Mouse (Mus musculus) lung, postnatal 0 days (tissue): ENCODE data around the gene Zfp184. TPM values are rescaled to one million over a fixed set of nuclear protein-coding genes. Genes with fewer than 3 reads are reported as not detected.

Experiments used
- ATAC-seq: fragments of 200-750 bp; cut with Nextera tagmentation; 2 replicates; pipeline ENCODE4 v1.8.0; 2017; ENCODE audit warnings: moderate library complexity
- DNase-seq: peaks from one replicate; pipeline ENCODE4 v3.0.0-alpha.2; 2016; ENCODE audit warnings: low spot score
- H3K27ac ChIP-seq: fragments of 300-500 bp; sonication (generic); 2 replicates; pipeline ENCODE4 v1.5.1; 2014; ENCODE audit warnings: antibody characterized with exemption, mild to moderate bottlenecking, low read length, mixed read lengths
- H3K27me3 ChIP-seq: fragments of 300-500 bp; sonication (generic); replicated peaks from 2 replicates; pipeline ENCODE4 v1.6.1; 2014; ENCODE audit warnings: low read length, mixed read lengths; ENCODE audit not compliant: insufficient read depth
- H3K36me3 ChIP-seq: fragments of 300-500 bp; sonication (generic); 2 replicates; pipeline ENCODE4 v1.6.1; 2014; ENCODE audit warnings: low read length, mixed read lengths; ENCODE audit not compliant: insufficient read depth
- H3K4me1 ChIP-seq: fragments of 300-500 bp; sonication (generic); 2 replicates; pipeline ENCODE4 v1.6.1; 2014; ENCODE audit warnings: antibody characterized with exemption, low read depth, low read length, mixed read lengths; ENCODE audit not compliant: insufficient read depth
- H3K4me2 ChIP-seq: fragments of 300-500 bp; sonication (generic); replicated peaks from 2 replicates; pipeline ENCODE4 v1.6.1; 2014; ENCODE audit warnings: low read depth, mild to moderate bottlenecking, low read length, moderate library complexity, mixed read lengths
- H3K4me3 ChIP-seq: fragments of 300-500 bp; sonication (generic); 2 replicates; pipeline ENCODE4 v1.5.1; 2014; ENCODE audit warnings: low read depth, low read length
- H3K9ac ChIP-seq: fragments of 300-500 bp; sonication (generic); replicated peaks from 2 replicates; pipeline ENCODE4 v1.6.1; 2014; ENCODE audit warnings: low read depth, mild to moderate bottlenecking
- H3K9me3 ChIP-seq: fragments of 300-500 bp; sonication (generic); 2 replicates; pipeline ENCODE4 v1.6.1; 2016; ENCODE audit warnings: low read length, mixed read lengths
- CTCF ChIP-seq: IDR thresholded peaks from 2 replicates; pipeline ENCODE4 v1.5.1; 2016; ENCODE audit warnings: antibody characterized with exemption, mild to moderate bottlenecking
- EP300 ChIP-seq: IDR thresholded peaks from 2 replicates; pipeline ENCODE4 v1.6.1; 2016; ENCODE audit warnings: antibody characterized with exemption, mild to moderate bottlenecking, control low read depth
- WGBS: fragments of 180-500 bp; shearing (Covaris S2); extraction: QIAGEN DNeasy Blood & Tissue Kit; methylation state at CpG from one replicate; pipeline ENCODE4 v1.1.7; 2014; 5-methylcytosine and 5-hydroxymethylcytosine counted together
- polyA plus RNA-seq: library from polyadenylated mRNA; unstranded; fragments of >200 nt; fragmentation: Nextera tagmentation; extraction: Ambion mirVana; gene quantifications from 2 replicates; pipeline ENCODE4 v1.2.1, GENCODE M21; 2015

Gene Zfp184
- polyA plus RNA-seq, 1 experiment from 2014 or later: 2.5 TPM

DNA sequence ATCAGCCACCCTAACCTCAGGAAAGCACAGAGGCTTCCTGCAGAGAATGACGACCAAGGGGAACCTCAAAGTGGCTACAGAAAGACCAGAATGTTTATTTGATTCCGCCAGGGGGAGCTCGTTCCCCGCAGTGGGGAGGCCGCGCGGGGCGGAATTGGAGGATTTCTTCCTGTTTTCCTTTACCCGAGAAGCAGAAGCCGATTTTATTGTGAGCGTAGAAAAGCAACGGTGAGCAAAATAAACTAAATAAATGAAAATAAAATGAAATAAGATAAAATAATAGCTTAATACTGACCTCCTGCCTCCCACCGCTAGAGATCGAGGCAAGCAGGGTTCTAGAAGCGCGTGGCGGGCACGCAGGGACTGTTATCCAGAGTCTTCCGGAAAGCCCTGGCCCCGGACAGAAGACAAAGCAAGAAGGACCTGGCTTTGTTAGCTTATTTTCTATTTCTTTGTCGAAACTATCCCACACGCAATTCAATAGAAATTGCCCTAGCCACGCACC is 29.4 kb downstream of the Zfp184 start:
- H3K4me1 ChIP-seq: no peaks in the 10 kb centered on the region
- TF ChIP-seq EP300 (peak; percentile 68), CTCF (peak; percentile 89)
- H3K9me3 ChIP-seq: no peaks in the 10 kb centered on the region
- H3K36me3 ChIP-seq: no peaks in the 10 kb centered on the region
- DNase-seq (peak; percentile 95), ATAC-seq (peak; percentile 87)
- H3K4me2 ChIP-seq: peak overlapping the region; percentile 42
- H3K9ac ChIP-seq: peak overlapping the region; percentile 71
- WGBS: 1% methylated on average over 23 of the region's 23 CpGs
- peak overlapping the region; percentile 67 for H3K4me3 ChIP-seq
- peak overlapping the region; percentile 94 for H3K27ac ChIP-seq
- H3K27me3 ChIP-seq: no peaks in the 10 kb centered on the region

DNA sequence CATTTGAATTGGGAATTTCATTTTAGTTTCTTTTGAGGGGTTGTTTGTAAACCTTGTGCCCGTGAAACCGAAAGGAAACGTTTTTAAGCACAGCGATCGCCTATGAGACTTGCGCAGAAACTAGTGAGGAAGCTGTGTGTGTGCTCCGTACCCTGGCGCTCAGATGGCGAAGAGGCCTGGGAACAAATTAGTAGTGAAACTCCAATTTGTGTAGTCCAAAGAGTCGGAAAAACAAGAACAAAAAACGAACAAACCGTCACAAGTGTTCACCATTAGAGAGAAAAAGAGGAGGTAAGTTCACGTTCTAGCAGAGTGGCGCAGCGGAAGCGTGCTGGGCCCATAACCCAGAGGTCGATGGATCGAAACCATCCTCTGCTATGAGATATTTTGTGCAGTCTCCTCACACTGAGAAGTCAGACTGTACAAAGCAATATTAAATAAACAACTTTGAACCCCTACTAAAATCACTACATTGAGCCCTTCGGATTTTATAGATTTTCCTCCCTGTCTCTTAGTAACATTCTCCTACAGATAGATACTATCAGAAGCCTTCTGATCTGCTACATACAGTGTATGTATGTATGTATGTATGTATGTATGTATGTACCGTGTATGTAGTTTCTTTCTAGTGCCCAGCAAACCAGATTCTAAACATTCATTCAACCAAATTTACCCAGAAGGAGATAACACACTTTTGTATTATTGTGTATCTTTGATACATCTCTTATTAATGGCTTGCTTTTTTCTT is 30.0 kb downstream of the Zfp184 start:
- peak; percentile 91 for ATAC-seq
- Histone ChIP-seq H3K27ac (peak overlapping the region; percentile 94), H3K9ac (peak overlapping the region; percentile 71), H3K36me3 (no peaks in the 10 kb centered on the region), H3K4me2 (peak overlapping the region; percentile 42), H3K4me3 (peak overlapping the region; percentile 67), H3K4me1 (no peaks in the 10 kb centered on the region), H3K9me3 (no peaks in the 10 kb centered on the region), H3K27me3 (no peaks in the 10 kb centered on the region)
- TF ChIP-seq EP300: peak; percentile 21; the same call in 1 of the 2 replicates
- no peak for TF ChIP-seq CTCF
- peak; percentile 88 for DNase-seq
- 3% methylated on average over 20 of the region's 20 CpGs for WGBS

DNA sequence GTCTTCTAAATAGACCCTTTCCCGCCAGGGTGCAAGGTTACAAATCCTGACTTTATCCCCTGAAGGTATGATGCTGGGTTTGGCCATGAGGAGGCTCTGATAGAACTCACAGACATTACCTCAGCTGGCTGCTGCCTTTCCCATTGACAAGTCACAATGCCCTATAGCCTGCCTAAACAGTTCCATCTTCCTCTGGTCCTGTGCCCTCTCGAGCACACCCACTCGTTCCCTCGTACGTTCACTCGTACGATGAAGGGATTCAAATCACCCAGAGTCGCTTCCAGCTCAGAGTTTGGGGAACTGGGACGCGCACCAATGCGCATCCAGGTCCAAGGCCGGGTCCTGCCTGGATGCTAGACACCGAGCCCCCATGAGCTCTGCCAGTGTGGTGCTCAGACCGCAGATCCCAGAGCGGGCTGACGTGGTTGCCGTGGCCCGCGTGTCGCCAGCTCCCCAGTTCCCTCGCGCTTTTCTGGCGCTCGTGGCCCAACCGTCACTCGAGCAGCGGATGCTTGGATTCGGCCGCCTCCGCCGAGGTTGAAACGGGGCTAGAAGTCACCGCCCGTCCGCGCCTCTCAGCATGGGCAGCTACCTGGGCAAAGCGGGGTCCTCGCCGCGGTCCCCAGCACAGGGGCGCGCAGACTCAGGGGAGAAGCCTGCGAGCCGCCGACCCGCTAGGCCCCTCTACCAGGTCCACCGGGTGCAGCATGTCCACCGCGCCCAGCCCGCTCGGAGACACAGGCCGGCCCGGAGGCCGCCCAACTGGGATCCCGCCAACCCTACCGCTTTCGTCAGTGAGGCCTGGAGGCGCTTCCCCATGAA is 36.3 kb downstream of the Zfp184 start, which contains the start of gene Pom121l2:
Pom121l2 (plus strand) TSS at position 214 of the 822 bp plus-strand sequence.
- ATAC-seq (peak; percentile 76), DNase-seq (peak; percentile 58)
- WGBS: 2% methylated on average over 54 of the region's 58 CpGs
- H3K27ac ChIP-seq: no peak within 1 kb of the TSS
- peak within 1 kb of the TSS; percentile 27; the same call in 1 of the 2 replicates for H3K9ac ChIP-seq
- no peaks in the 10 kb centered on the region for H3K36me3 ChIP-seq
- no peaks in the 10 kb centered on the region for H3K9me3 ChIP-seq
- no peak for TF ChIP-seq EP300
- no peak for TF ChIP-seq CTCF
- H3K4me2 ChIP-seq: peak within 1 kb of the TSS; percentile 76
- H3K4me1 ChIP-seq: peaks cover 8% of the 10 kb centered on the region
- peaks cover 14% of the 10 kb centered on the region; the same call in 1 of the 2 replicates for H3K27me3 ChIP-seq
- H3K4me3 ChIP-seq: peak within 1 kb of the TSS; percentile 37

DNA sequence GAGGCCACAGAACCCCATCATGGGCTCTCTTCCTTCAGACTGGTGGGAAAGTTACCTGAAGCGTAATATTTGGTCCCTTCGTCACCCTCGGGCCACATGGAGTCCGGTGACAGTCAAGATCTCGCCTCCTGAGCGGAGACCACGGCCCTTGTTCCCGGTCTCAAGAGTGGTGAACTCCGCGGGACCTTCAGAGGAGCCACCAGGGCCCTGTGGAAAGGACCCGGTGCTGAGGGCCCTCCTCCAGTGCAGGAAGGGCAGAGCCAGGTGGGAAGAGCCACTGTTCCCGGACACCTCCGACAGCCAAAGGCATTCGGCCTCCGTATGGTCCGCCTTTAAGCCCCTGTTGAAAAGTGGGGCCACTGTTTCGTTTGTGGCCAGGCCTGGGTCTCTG is 36.9 kb downstream of the Zfp184 start:
- H3K36me3 ChIP-seq: no peaks in the 10 kb centered on the region
- no peaks in the 10 kb centered on the region for H3K9me3 ChIP-seq
- no peak overlapping the region for H3K27ac ChIP-seq
- H3K4me2 ChIP-seq: peak overlapping the region; percentile 76
- TF ChIP-seq EP300: no peak
- no peak for TF ChIP-seq CTCF
- peak overlapping the region; percentile 37 for H3K4me3 ChIP-seq
- ATAC-seq: 0 out of 2 replicates have a peak, but pooled peaks have one; percentile 12
- peak overlapping the region; percentile 27; the same call in 1 of the 2 replicates for H3K9ac ChIP-seq
- no peak for DNase-seq
- peaks cover 14% of the 10 kb centered on the region; the same call in 1 of the 2 replicates for H3K27me3 ChIP-seq
- H3K4me1 ChIP-seq: peaks cover 8% of the 10 kb centered on the region
- WGBS: 10% methylated on average over 17 of the region's 17 CpGs

DNA sequence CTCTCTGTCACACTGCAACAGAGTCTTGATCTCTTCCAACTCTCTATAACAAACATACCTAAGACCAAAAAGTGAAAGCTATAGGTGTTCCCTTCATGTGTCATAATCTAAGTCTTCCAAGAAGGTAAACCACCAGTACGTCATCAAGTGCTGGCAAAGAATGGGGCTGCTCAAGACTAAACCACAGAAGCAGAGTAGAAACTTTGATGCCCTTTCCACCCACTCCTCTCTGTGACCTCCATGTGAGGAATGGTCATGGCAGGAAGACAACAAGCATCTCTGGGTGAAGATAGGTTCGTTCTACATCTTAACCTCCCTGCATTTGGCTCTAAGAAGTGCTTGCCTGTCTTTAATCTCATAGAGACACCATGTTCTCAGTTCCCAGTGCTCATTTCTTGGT is 39.6 kb downstream of the Zfp184 start:
- DNase-seq: no peak
- Histone ChIP-seq H3K9me3 (no peaks in the 10 kb centered on the region), H3K27ac (no peak overlapping the region), H3K9ac (no peak overlapping the region), H3K4me3 (no peak overlapping the region), H3K4me1 (peaks cover 8% of the 10 kb centered on the region), H3K4me2 (no peak overlapping the region), H3K27me3 (peaks cover 14% of the 10 kb centered on the region; the same call in 1 of the 2 replicates), H3K36me3 (no peaks in the 10 kb centered on the region)
- no peak for ATAC-seq
- WGBS: 85% methylated on average over 2 of the region's 2 CpGs
- TF ChIP-seq EP300 (no peak), CTCF (no peak)

DNA sequence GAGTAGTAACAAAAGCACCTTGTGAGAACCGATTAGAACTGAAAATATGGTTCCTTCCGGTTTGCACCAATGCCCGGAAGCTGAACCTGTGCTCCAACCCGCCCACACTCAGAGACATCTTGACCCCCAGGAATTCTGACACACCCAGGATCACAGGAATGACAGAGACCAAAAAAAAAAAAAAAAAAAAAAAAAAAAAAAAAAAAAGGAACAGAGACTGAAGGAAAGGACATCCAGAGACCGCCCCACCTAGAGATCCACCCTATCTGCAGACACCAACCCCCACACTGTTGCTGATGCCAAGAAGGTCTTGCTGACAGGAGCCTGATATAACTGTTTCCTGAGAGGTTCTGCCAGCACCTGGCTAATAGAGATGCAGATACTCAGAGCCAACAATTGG is 47.7 kb downstream of the Zfp184 start:
- no peak for TF ChIP-seq CTCF
- no peak for TF ChIP-seq EP300
- H3K4me1 ChIP-seq: no peaks in the 10 kb centered on the region
- H3K27ac ChIP-seq: no peak overlapping the region
- no peak overlapping the region for H3K4me3 ChIP-seq
- no peak for DNase-seq
- no peaks in the 10 kb centered on the region; the same call in 1 of the 2 replicates for H3K9me3 ChIP-seq
- WGBS: 72% methylated on average over 5 of the region's 5 CpGs
- H3K4me2 ChIP-seq: no peak overlapping the region
- H3K27me3 ChIP-seq: peaks cover 23% of the 10 kb centered on the region
- no peak overlapping the region for H3K9ac ChIP-seq
- ATAC-seq: no peak
- H3K36me3 ChIP-seq: no peaks in the 10 kb centered on the region
